In the genomic region with DNA sequence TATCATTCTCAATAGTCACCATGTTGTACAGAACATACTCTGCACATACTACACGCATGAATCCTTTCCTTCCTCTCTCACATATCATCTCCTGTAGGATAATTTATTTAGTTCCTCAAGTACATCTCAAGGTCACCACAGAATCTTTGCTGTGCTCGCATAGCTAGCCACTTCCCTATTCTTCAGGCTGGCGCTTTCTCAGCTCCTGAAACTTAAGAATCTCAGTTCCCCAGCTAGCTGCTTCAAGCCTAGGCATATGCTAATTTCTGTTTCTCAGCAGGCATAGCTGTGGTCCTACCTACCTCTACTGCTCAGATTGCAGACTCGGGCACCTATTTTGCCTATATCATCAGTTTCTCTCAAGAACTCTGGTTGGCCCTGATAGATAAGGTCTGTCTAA, we compare ENCODE assay signal across 27 mouse cellular contexts. TPM values are rescaled to one million over a fixed set of nuclear protein-coding genes. Genes with fewer than 3 reads are reported as not detected.
DNase-seq lines count a peak whose midpoint lies in the region; ATAC-seq and TF ChIP-seq lines count a peak whose summit lies in the region.
"Had no signal": no experiment of that assay in that cellular context is flagged by ENCODE, and none has a peak within 500 bp of the region (broad histone marks: within the 10 kb centered on the region; RNA-seq: fewer than 3 reads in every experiment).

No protein-coding gene starts in this region.

- no peak for TF ChIP-seq CTCF in MEL (IDR thresholded peaks at IDR 0.05 in 2 of 3, conservative IDR thresholded peaks at IDR 0.05 in 1 of 3; ENCODE audit: control insufficient read depth in 1 of 3, insufficient read depth in 1 of 3, low read depth in 2 of 3, low read length in 3 of 3, poor library complexity in 1 of 3, severe bottlenecking in 1 of 3)

- H3K79me2 ChIP-seq in MEL (ENCODE audit: control insufficient read depth, insufficient read depth, low read length, poor library complexity): no peaks in the 10 kb centered on the region

- TF ChIP-seq POLR2A in MEL (IDR thresholded peaks at IDR 0.05; ENCODE audit: control insufficient read depth in 1 of 2, insufficient read depth in 1 of 2, low read depth in 1 of 2, low read length in 2 of 2, poor library complexity in 1 of 2): no peak

- H3K4me1 ChIP-seq in MEL (ENCODE audit: control insufficient read depth in 1 of 2, insufficient read depth in 2 of 2, low read length in 2 of 2): no peaks in the 10 kb centered on the region
- H3K4me1 ChIP-seq: forebrain, embryonic 10.5 days; forebrain, embryonic 13.5 days; heart, embryonic 10.5 days; heart, embryonic 13.5 days had no signal

- no peak for TF ChIP-seq RAD21 in MEL (IDR thresholded peaks at IDR 0.05; ENCODE audit: low read depth, low read length)

- TF ChIP-seq EP300 in MEL (IDR thresholded peaks at IDR 0.05; ENCODE audit: low read depth in 1 of 2, low read length in 2 of 2): no peak

- no peaks in the 10 kb centered on the region for H3K27me3 ChIP-seq in MEL (ENCODE audit: control insufficient read depth in 1 of 2, insufficient read depth in 2 of 2, low read length in 2 of 2)
- H3K27me3 ChIP-seq in splenic B cell, adult 2 months (ENCODE audit: control insufficient read depth, insufficient read depth, low read length, poor library complexity, severe bottlenecking): no peaks in the 10 kb centered on the region
- H3K27me3 ChIP-seq: forebrain, embryonic 13.5 days; heart, embryonic 13.5 days had no signal

- no peak overlapping the region for H3K27ac ChIP-seq in MEL (ENCODE audit: control insufficient read depth, low read depth, low read length)
- H3K27ac ChIP-seq: forebrain, embryonic 10.5 days; forebrain, embryonic 13.5 days; heart, adult 2 months; heart, embryonic 10.5 days; heart, embryonic 13.5 days; hindbrain, embryonic 14.5 days; hindbrain, postnatal 0 days had no signal

- H3K4me3 ChIP-seq in MEL (ENCODE audit: control insufficient read depth in 1 of 2, insufficient read depth in 1 of 2, low read depth in 2 of 2, low read length in 2 of 2): no peak overlapping the region
- H3K4me3 ChIP-seq: forebrain, embryonic 10.5 days; forebrain, embryonic 13.5 days; heart, adult 2 months; heart, embryonic 10.5 days; heart, embryonic 13.5 days had no signal

- no peaks in the 10 kb centered on the region for H3K36me3 ChIP-seq in MEL (ENCODE audit: control insufficient read depth in 1 of 2, insufficient read depth in 2 of 2, low read length in 2 of 2)
- no peaks in the 10 kb centered on the region for H3K36me3 ChIP-seq in splenic B cell, adult 2 months (ENCODE audit: control insufficient read depth, insufficient read depth, low read length, poor library complexity, severe bottlenecking)
- H3K36me3 ChIP-seq: forebrain, embryonic 10.5 days; heart, embryonic 10.5 days had no signal

- no peak overlapping the region for H3K9ac ChIP-seq in MEL (ENCODE audit: control insufficient read depth, low read depth, low read length, poor library complexity, severe bottlenecking)
- H3K9ac ChIP-seq: forebrain, embryonic 13.5 days; heart, embryonic 13.5 days; hindbrain, embryonic 14.5 days had no signal

- peak; percentile 69; the same call in 1 of the 2 replicates for ATAC-seq in granulocyte monocyte progenitor cell, adult 5-6 weeks (replicated peaks; ENCODE audit: poor library complexity, severe bottlenecking)
- ATAC-seq: forebrain, embryonic 13.5 days; forebrain, embryonic 16.5 days; hindbrain, postnatal 0 days; inflammation-experienced regulatory T-cells, adult 6 months; intestine, embryonic 16.5 days; Patski had no signal

- peak; percentile 48 for DNase-seq in A20 (ENCODE audit: low read depth, low spot score)
- peak; percentile 38 for DNase-seq in MEL (ENCODE audit: low read depth, low spot score)
- peak; percentile 33 for DNase-seq in splenic B cell, adult 2 months (ENCODE audit: low read depth, low spot score)
- DNase-seq in adrenal gland, postnatal 25 days: no peak
- DNase-seq in thymus, adult 18-20 months: no peak
- DNase-seq in frontal cortex, postnatal 36 days (ENCODE audit: low spot score in 2 of 2): no peak
- DNase-seq: adrenal gland, postnatal 14 days; B cell, adult 2 months; cerebellum, adult 11-12 months; cerebellum, adult 8-10 months; cerebellum, postnatal 10 days; cerebellum, postnatal 36 days; gastrocnemius, postnatal 25 days; heart, adult 2 months; heart, postnatal 14 days; heart, postnatal 4 days had no signal

- no peaks in the 10 kb centered on the region for H3K9me3 ChIP-seq in MEL (replicated peaks; ENCODE audit: insufficient read depth, low read length)
- H3K9me3 ChIP-seq: forebrain, embryonic 10.5 days; forebrain, embryonic 13.5 days; heart, embryonic 10.5 days; heart, embryonic 13.5 days had no signal

TF ChIP-seq in MEL, 35 proteins besides CTCF, POLR2A, EP300 and RAD21:
- 0 out of 2 replicates have a peak, but pooled peaks have one; percentile 11 for TF ChIP-seq RCOR1 (IDR thresholded peaks at IDR 0.05; ENCODE audit: low read depth, low read length)
- TF ChIP-seq POLR2AphosphoS2 (IDR thresholded peaks at IDR 0.05; ENCODE audit: low read length): no peak
- TF ChIP-seq TCF12 (IDR thresholded peaks at IDR 0.05; ENCODE audit: low read depth, low read length): no peak

RNA-seq across cellular contexts. Expression of a gene that starts 31.8 kb away (rescaled TPM):
- total RNA-seq in MEL (2012; rRNA removed): 19.4 and 19.6 TPM in 2 replicates
- polyA plus RNA-seq in MEL (2012; ENCODE audit: insufficient read depth in 1 of 2, insufficient read length in 2 of 2, low read depth in 1 of 2, low replicate concordance in 2 of 2, missing spikeins in 1 of 2): 10 to 100 TPM in 1 of 2 experiments, not detected in 1; 14.8 TPM
- 44.9 and 49.7 TPM in 2 replicates for total RNA-seq in granulocyte monocyte progenitor cell, adult 5-6 weeks (2014; fragmentation: Nextera tagmentation)
- total RNA-seq in granulocyte monocyte progenitor cell, adult 5-6 weeks (2017): 44.3 and 45.2 TPM in 2 replicates
- total RNA-seq in adrenal gland, postnatal 25 days (2021): 36.4 and 40.3 TPM in 2 replicates

Comparison
In these comparisons a context has a peak if more than half of its experiments do, and no peak if none do; other contexts are left out.
1. DNase-seq: peak in A20 (single experiment), MEL (single experiment) and splenic B cell, adult 2 months (single experiment); none in adrenal gland, postnatal 25 days (single experiment), thymus, adult 18-20 months (0 of 2) and frontal cortex, postnatal 36 days (0 of 2).